Mouse (Mus musculus) frontal cortex, postnatal 36 days (tissue): ENCODE results near the gene Supt7l.
"Not testable (repeated sequence)": the region's sequence is repeated elsewhere in the genome, so short reads cannot be mapped to it uniquely, and the experiment has no call there.

Source experiments
- DNase-seq, 2 experiments: peaks; one replicate each; pipeline ENCODE4 v3.0.0; 2022; ENCODE audit warnings: low spot score in 2 of 2

Supt7l gene

GRCm38 (mm10) chr5:31527707-31528106, at the start of gene Supt7l:
TSS of gene Supt7l (minus strand) at chr5:31527807.
- not testable (repeated sequence) for DNase-seq

- peak; percentile 63 to 66 for DNase-seq
Measured at GRCm38 (mm10) chr5:31576539-31576975, 49.0 kb upstream of the Supt7l start.

GRCm38 (mm10) chr5:31573722-31574121, 46.1 kb upstream of the Supt7l start:
- no peak for DNase-seq

GRCm38 (mm10) chr5:31571023-31571608, 43.5 kb upstream of the Supt7l start:
- DNase-seq: peak; percentile 52 to 68

GRCm38 (mm10) chr5:31567951-31568657, 40.5 kb upstream of the Supt7l start:
- no peak for DNase-seq

GRCm38 (mm10) chr5:31566457-31566856, 38.9 kb upstream of the Supt7l start:
- DNase-seq: no peak

- no peak for DNase-seq
Measured at GRCm38 (mm10) chr5:31566026-31566425, 38.4 kb upstream of the Supt7l start.

- DNase-seq: peak in 1 of 2 experiments; percentile 12
Measured at GRCm38 (mm10) chr5:31564976-31565375, 37.4 kb upstream of the Supt7l start.

GRCm38 (mm10) chr5:31563905-31564304, 36.3 kb upstream of the Supt7l start:
- DNase-seq: no peak

GRCm38 (mm10) chr5:31563496-31563895, 35.9 kb upstream of the Supt7l start:
- peak; percentile 76 for DNase-seq

- peak; percentile 59 to 82 for DNase-seq
Measured at GRCm38 (mm10) chr5:31562036-31562666, 34.5 kb upstream of the Supt7l start.

GRCm38 (mm10) chr5:31560352-31560751, 32.7 kb upstream of the Supt7l start:
- DNase-seq: no peak

GRCm38 (mm10) chr5:31559401-31559800, 31.8 kb upstream of the Supt7l start:
- DNase-seq: no peak

- no peak for DNase-seq
Measured at GRCm38 (mm10) chr5:31535228-31535627, 7.6 kb upstream of the Supt7l start.

- no peak for DNase-seq
Measured at GRCm38 (mm10) chr5:31528560-31528959, 953 bp upstream of the Supt7l start.

- no peak for DNase-seq
Measured at GRCm38 (mm10) chr5:31527117-31527680, 408 bp downstream of the Supt7l start.

GRCm38 (mm10) chr5:31526354-31527116, 1.1 kb downstream of the Supt7l start, which contains the start of gene Slc4a1ap:
TSS of gene Slc4a1ap (plus strand) at chr5:31526995.
- peak; percentile 75 to 82 for DNase-seq

- no peak for DNase-seq
Measured at GRCm38 (mm10) chr5:31520556-31520955, 7.1 kb downstream of the Supt7l start.

GRCm38 (mm10) chr5:31512481-31512880, 15.1 kb downstream of the Supt7l start:
- no peak for DNase-seq

GRCm38 (mm10) chr5:31504843-31505242, 22.8 kb downstream of the Supt7l start:
- DNase-seq: no peak

GRCm38 (mm10) chr5:31494513-31495297, 32.9 kb downstream of the Supt7l start, which contains the start of gene Gpn1:
TSS of gene Gpn1 (plus strand) at chr5:31494741.
- peak; percentile 88 to 95 for DNase-seq
